Mouse (Mus musculus): ENCODE measurements at regions not wholly inside any gene's neighbourhood (a gene's known extent, or its start where the extent isn't known, plus 50 kb on each side); places are given as distances from the start of the nearest gene placed in this dataset.

- H3K36me3 ChIP-seq (replicated peaks): no peaks in the 10 kb centered on the region
- H3K4me1 ChIP-seq: no peaks in the 10 kb centered on the region
- no peak overlapping the region for H3K4me3 ChIP-seq
- WGBS: 90% methylated on average over 3 of the region's 3 CpGs
- H3K27me3 ChIP-seq (ENCODE audit: poor library complexity, severe bottlenecking): no peaks in the 10 kb centered on the region
- no peak overlapping the region for H3K27ac ChIP-seq
- no peak for DNase-seq (ENCODE audit: extremely low spot score, low spot score)
- H3K9me3 ChIP-seq: no peaks in the 10 kb centered on the region
Observed at GRCm38 (mm10) chr5:41206462-41206861, 501.5 kb downstream of the Rab28 start.

GRCm38 (mm10) chr5:41204417-41204816 is 503.5 kb downstream of the Rab28 start:
- H3K4me3 ChIP-seq: no peak overlapping the region

GRCm38 (mm10) chr5:41187193-41187592 is 520.8 kb downstream of the Rab28 start:
- Histone ChIP-seq H3K9me3 (no peaks in the 10 kb centered on the region), H3K4me3 (no peak overlapping the region), H3K27me3 (ENCODE audit: poor library complexity, severe bottlenecking) (no peaks in the 10 kb centered on the region), H3K36me3 (replicated peaks) (no peaks in the 10 kb centered on the region), H3K4me1 (no peaks in the 10 kb centered on the region), H3K27ac (no peak overlapping the region)
- no peak for DNase-seq (ENCODE audit: extremely low spot score, low spot score)
- 84% methylated on average over 5 of the region's 5 CpGs for WGBS

More at GRCm38 (mm10) chr5:41204417-41204816, 503.5 kb downstream of the Rab28 start:
- no peaks in the 10 kb centered on the region for H3K4me1 ChIP-seq
- H3K27me3 ChIP-seq (ENCODE audit: poor library complexity, severe bottlenecking): no peaks in the 10 kb centered on the region
- H3K9me3 ChIP-seq: no peaks in the 10 kb centered on the region
- no peak overlapping the region for H3K27ac ChIP-seq
- no peaks in the 10 kb centered on the region for H3K36me3 ChIP-seq (replicated peaks)
- DNase-seq (ENCODE audit: extremely low spot score, low spot score): no peak

GRCm38 (mm10) chr5:41177220-41177619 is 530.7 kb downstream of the Rab28 start:
- Histone ChIP-seq H3K27ac (no peak overlapping the region), H3K4me1 (no peaks in the 10 kb centered on the region), H3K27me3 (ENCODE audit: poor library complexity, severe bottlenecking) (no peaks in the 10 kb centered on the region), H3K36me3 (replicated peaks) (no peaks in the 10 kb centered on the region), H3K9me3 (no peaks in the 10 kb centered on the region), H3K4me3 (no peak overlapping the region)
- no peak for DNase-seq (ENCODE audit: extremely low spot score, low spot score)
- WGBS: 87% methylated on average over 3 of the region's 3 CpGs

GRCm38 (mm10) chr5:41165870-41166626 is 541.9 kb downstream of the Rab28 start:
- Histone ChIP-seq H3K4me1 (peaks cover 13% of the 10 kb centered on the region), H3K27ac (no peak overlapping the region), H3K36me3 (replicated peaks) (no peaks in the 10 kb centered on the region), H3K4me3 (no peak overlapping the region), H3K9me3 (no peaks in the 10 kb centered on the region), H3K27me3 (ENCODE audit: poor library complexity, severe bottlenecking) (no peaks in the 10 kb centered on the region)
- 42% methylated on average over 14 of the region's 14 CpGs for WGBS
- peak; percentile 14 for DNase-seq (ENCODE audit: extremely low spot score, low spot score)

- Histone ChIP-seq H3K36me3 (replicated peaks) (no peaks in the 10 kb centered on the region), H3K4me3 (no peak overlapping the region), H3K9me3 (no peaks in the 10 kb centered on the region), H3K27ac (no peak overlapping the region), H3K4me1 (no peaks in the 10 kb centered on the region), H3K27me3 (ENCODE audit: poor library complexity, severe bottlenecking) (no peaks in the 10 kb centered on the region)
- 29% methylated on average over 5 of the region's 5 CpGs for WGBS
- DNase-seq (ENCODE audit: extremely low spot score, low spot score): no peak
Observed at GRCm38 (mm10) chr5:41125050-41125449, 582.9 kb downstream of the Rab28 start.

- no peak for DNase-seq (ENCODE audit: extremely low spot score, low spot score)
- no peak overlapping the region for H3K27ac ChIP-seq
- no peak overlapping the region for H3K4me3 ChIP-seq
- no peaks in the 10 kb centered on the region for H3K4me1 ChIP-seq
- H3K27me3 ChIP-seq (ENCODE audit: poor library complexity, severe bottlenecking): no peaks in the 10 kb centered on the region
- 58% methylated on average over 3 of the region's 3 CpGs for WGBS
- no peaks in the 10 kb centered on the region for H3K36me3 ChIP-seq (replicated peaks)
- H3K9me3 ChIP-seq: no peaks in the 10 kb centered on the region
Observed at GRCm38 (mm10) chr5:41117658-41118057, 590.3 kb downstream of the Rab28 start.

- DNase-seq (ENCODE audit: extremely low spot score, low spot score): no peak
- WGBS: 52% methylated on average over 5 of the region's 5 CpGs
- no peaks in the 10 kb centered on the region for H3K4me1 ChIP-seq
- H3K9me3 ChIP-seq: no peaks in the 10 kb centered on the region
- no peaks in the 10 kb centered on the region for H3K36me3 ChIP-seq (replicated peaks)
- H3K27me3 ChIP-seq (ENCODE audit: poor library complexity, severe bottlenecking): no peaks in the 10 kb centered on the region
- H3K4me3 ChIP-seq: no peak overlapping the region
- no peak overlapping the region for H3K27ac ChIP-seq
Observed at GRCm38 (mm10) chr5:41087773-41088172, 620.2 kb downstream of the Rab28 start.

GRCm38 (mm10) chr5:41076412-41076811 is 631.5 kb downstream of the Rab28 start:
- no peak overlapping the region for H3K4me3 ChIP-seq
- H3K27me3 ChIP-seq (ENCODE audit: poor library complexity, severe bottlenecking): no peaks in the 10 kb centered on the region
- no peak for DNase-seq (ENCODE audit: extremely low spot score, low spot score)
- no peaks in the 10 kb centered on the region for H3K9me3 ChIP-seq
- 88% methylated on average over 2 of the region's 2 CpGs for WGBS
- no peaks in the 10 kb centered on the region for H3K4me1 ChIP-seq
- H3K36me3 ChIP-seq (replicated peaks): no peaks in the 10 kb centered on the region
- no peak overlapping the region for H3K27ac ChIP-seq

- Histone ChIP-seq H3K9me3 (no peaks in the 10 kb centered on the region), H3K4me1 (no peaks in the 10 kb centered on the region), H3K27me3 (ENCODE audit: poor library complexity, severe bottlenecking) (no peaks in the 10 kb centered on the region), H3K27ac (no peak overlapping the region), H3K4me3 (no peak overlapping the region), H3K36me3 (replicated peaks) (no peaks in the 10 kb centered on the region)
- 92% methylated on average over 9 of the region's 9 CpGs for WGBS
- DNase-seq (ENCODE audit: extremely low spot score, low spot score): no peak
Observed at GRCm38 (mm10) chr5:41061646-41062045, 646.3 kb downstream of the Rab28 start.

- H3K27me3 ChIP-seq (ENCODE audit: poor library complexity, severe bottlenecking): no peaks in the 10 kb centered on the region
- H3K9me3 ChIP-seq: no peaks in the 10 kb centered on the region
- no peak overlapping the region for H3K4me3 ChIP-seq
- 69% methylated on average over 3 of the region's 3 CpGs for WGBS
- DNase-seq (ENCODE audit: extremely low spot score, low spot score): no peak
- H3K27ac ChIP-seq: no peak overlapping the region
- no peaks in the 10 kb centered on the region for H3K36me3 ChIP-seq (replicated peaks)
- no peaks in the 10 kb centered on the region for H3K4me1 ChIP-seq
Observed at GRCm38 (mm10) chr5:41061222-41061621, 646.7 kb downstream of the Rab28 start.

- Histone ChIP-seq H3K4me3 (no peak overlapping the region), H3K36me3 (replicated peaks) (no peaks in the 10 kb centered on the region), H3K9me3 (no peaks in the 10 kb centered on the region), H3K27ac (no peak overlapping the region), H3K4me1 (no peaks in the 10 kb centered on the region), H3K27me3 (ENCODE audit: poor library complexity, severe bottlenecking) (no peaks in the 10 kb centered on the region)
- no peak for DNase-seq (ENCODE audit: extremely low spot score, low spot score)
- 88% methylated on average over 3 of the region's 3 CpGs for WGBS
Observed at GRCm38 (mm10) chr5:41058015-41058414, 649.9 kb downstream of the Rab28 start.

- DNase-seq (ENCODE audit: extremely low spot score, low spot score): no peak
- H3K27me3 ChIP-seq (ENCODE audit: poor library complexity, severe bottlenecking): no peaks in the 10 kb centered on the region
- WGBS: 30% methylated on average over 4 of the region's 4 CpGs
- H3K4me3 ChIP-seq: no peak overlapping the region
- H3K27ac ChIP-seq: no peak overlapping the region
- no peaks in the 10 kb centered on the region for H3K9me3 ChIP-seq
- H3K4me1 ChIP-seq: no peaks in the 10 kb centered on the region
- no peaks in the 10 kb centered on the region for H3K36me3 ChIP-seq (replicated peaks)
Observed at GRCm38 (mm10) chr5:41051948-41052347, 656.0 kb downstream of the Rab28 start.

- no peaks in the 10 kb centered on the region for H3K27me3 ChIP-seq (ENCODE audit: poor library complexity, severe bottlenecking)
- DNase-seq (ENCODE audit: extremely low spot score, low spot score): no peak
- no peaks in the 10 kb centered on the region for H3K4me1 ChIP-seq
- no peak overlapping the region for H3K4me3 ChIP-seq
- H3K27ac ChIP-seq: no peak overlapping the region
- 13% methylated on average over 1 of the region's 1 CpGs for WGBS
- H3K9me3 ChIP-seq: no peaks in the 10 kb centered on the region
- H3K36me3 ChIP-seq (replicated peaks): no peaks in the 10 kb centered on the region
Observed at GRCm38 (mm10) chr5:41048515-41048914, 659.4 kb downstream of the Rab28 start.

Measured in forebrain, embryonic 10.5 days (tissue).